Mouse (Mus musculus) ovary, postnatal 36 days (tissue): ENCODE results near the gene Gnat1.

Experiments used
- DNase-seq: peaks from one replicate; pipeline ENCODE4 v3.0.0; 2022; ENCODE audit warnings: low spot score, mixed read lengths

The Gnat1 gene

GRCm38 (mm10) chr9:107645577-107645976 lies 33.9 kb downstream of the Gnat1 start:
- DNase-seq, result peak; percentile 74

- no peak for DNase-seq
Observed at GRCm38 (mm10) chr9:107645153-107645510, 34.4 kb downstream of the Gnat1 start.

- peak; percentile 91 for DNase-seq
Observed at GRCm38 (mm10) chr9:107644495-107645152, 34.9 kb downstream of the Gnat1 start.

- no peak for DNase-seq
Observed at GRCm38 (mm10) chr9:107643544-107644214, 35.8 kb downstream of the Gnat1 start.

GRCm38 (mm10) chr9:107641666-107642065 lies 37.8 kb downstream of the Gnat1 start:
- DNase-seq, result no peak

- no peak for DNase-seq
Observed at GRCm38 (mm10) chr9:107640257-107640772, 39.2 kb downstream of the Gnat1 start.

GRCm38 (mm10) chr9:107637070-107637469 lies 42.4 kb downstream of the Gnat1 start:
- DNase-seq, result no peak

GRCm38 (mm10) chr9:107635279-107636028 lies 44.1 kb downstream of the Gnat1 start, which contains the start of gene Gnai2:
Gene Gnai2 (minus strand): TSS chr9:107635367.
- peak; percentile 97 for DNase-seq

- no peak for DNase-seq
Observed at GRCm38 (mm10) chr9:107634406-107635278, 44.9 kb downstream of the Gnat1 start.

- DNase-seq, result peak; percentile 43
Observed at GRCm38 (mm10) chr9:107633661-107634405, 45.7 kb downstream of the Gnat1 start.

- DNase-seq, result peak; percentile 83
Observed at GRCm38 (mm10) chr9:107633091-107633660, 46.3 kb downstream of the Gnat1 start.

GRCm38 (mm10) chr9:107632478-107632877 lies 47.0 kb downstream of the Gnat1 start:
- DNase-seq, result no peak

- no peak for DNase-seq
Observed at GRCm38 (mm10) chr9:107631861-107632260, 47.7 kb downstream of the Gnat1 start.

GRCm38 (mm10) chr9:107631311-107631826 lies 48.1 kb downstream of the Gnat1 start:
- DNase-seq, result no peak

- no peak for DNase-seq
Observed at GRCm38 (mm10) chr9:107630576-107630975, 48.9 kb downstream of the Gnat1 start.

- no peak for DNase-seq
Observed at GRCm38 (mm10) chr9:107629901-107630425, 49.5 kb downstream of the Gnat1 start.

GRCm38 (mm10) chr9:107629411-107629730 lies 50.1 kb downstream of the Gnat1 start:
- DNase-seq, result no peak

GRCm38 (mm10) chr9:107628721-107629410 lies 50.6 kb downstream of the Gnat1 start:
- no peak for DNase-seq

- DNase-seq, result no peak
Observed at GRCm38 (mm10) chr9:107627387-107628255, 51.9 kb downstream of the Gnat1 start.
